Mouse (Mus musculus) limb, embryonic 13.5 days (tissue): ENCODE data around the gene Gm12185. TPM values are rescaled to one million over a fixed set of nuclear protein-coding genes. Genes with fewer than 3 reads are reported as not detected.
"Not testable (repeated sequence)": the region's sequence is repeated elsewhere in the genome, so short reads cannot be mapped to it uniquely, and the experiment has no call there.

ENCODE experiments used
- ATAC-seq: fragments of 200-750 bp; cut with Nextera tagmentation; 2 replicates; pipeline ENCODE4 v1.8.0; 2017; ENCODE audit warnings: low read depth, moderate number of reproducible peaks, moderate TSS enrichment; ENCODE audit not compliant: low FRiP score
- H3K27ac ChIP-seq: fragments of 300-500 bp; sonication (generic); 2 replicates; pipeline ENCODE4 v1.5.1; 2015; ENCODE audit warnings: inconsistent platforms, mild to moderate bottlenecking, moderate library complexity
- H3K27me3 ChIP-seq: fragments of 300-500 bp; sonication (generic); 2 replicates; pipeline ENCODE4 v1.6.1; 2015; ENCODE audit warnings: mild to moderate bottlenecking, inconsistent platforms
- H3K36me3 ChIP-seq: fragments of 300-500 bp; sonication (generic); 2 replicates; pipeline ENCODE4 v1.6.1; 2015; ENCODE audit warnings: inconsistent platforms, mild to moderate bottlenecking, moderate library complexity
- H3K4me1 ChIP-seq: fragments of 300-500 bp; sonication (generic); 2 replicates; pipeline ENCODE4 v1.6.1; 2015; ENCODE audit warnings: inconsistent platforms
- H3K4me2 ChIP-seq: fragments of 300-500 bp; sonication (generic); replicated peaks from 2 replicates; pipeline ENCODE4 v1.6.1; 2015; ENCODE audit warnings: inconsistent platforms, mild to moderate bottlenecking, moderate library complexity
- H3K4me3 ChIP-seq: fragments of 300-500 bp; sonication (generic); 2 replicates; pipeline ENCODE4 v1.5.1; 2015; ENCODE audit warnings: moderate library complexity, mild to moderate bottlenecking, inconsistent platforms
- H3K9ac ChIP-seq: fragments of 300-500 bp; sonication (generic); 2 replicates; pipeline ENCODE4 v1.6.1; 2015; ENCODE audit warnings: mild to moderate bottlenecking, inconsistent platforms
- H3K9me3 ChIP-seq: fragments of 300-500 bp; sonication (generic); 2 replicates; pipeline ENCODE4 v1.6.1; 2016; ENCODE audit warnings: inconsistent platforms
- WGBS: fragments of 180-500 bp; shearing (Covaris S2); methylation state at CpG from one replicate; pipeline ENCODE4 v1.1.7; 2015; 5-methylcytosine and 5-hydroxymethylcytosine counted together
- polyA plus RNA-seq: library from polyadenylated mRNA; unstranded; fragments of >200 nt; fragmentation: Nextera tagmentation; extraction: Ambion mirVana; gene quantifications from 2 replicates; pipeline ENCODE4 v1.2.1, GENCODE M21; 2015

The Gm12185 gene
- polyA plus RNA-seq, 1 experiment from 2014 or later, result not detected

- Histone ChIP-seq H3K9ac (no peak within 1 kb of the TSS), H3K27me3 (no peaks in the 10 kb centered on the region), H3K36me3 (no peaks in the 10 kb centered on the region), H3K9me3 (no peaks in the 10 kb centered on the region), H3K27ac (no peak within 1 kb of the TSS), H3K4me2 (no peak within 1 kb of the TSS), H3K4me1 (no peaks in the 10 kb centered on the region), H3K4me3 (no peak within 1 kb of the TSS)
- ATAC-seq, result no peak
- 78% methylated on average over 2 of the region's 2 CpGs for WGBS
Measured at GRCm38 (mm10) chr11:48902021-48902420, 90.0 kb downstream of the Gm12185 start, which contains the start of gene Gm5431. Gm5431 (minus strand) TSS chr11:48902214.

- 95% methylated on average over 1 of the region's 1 CpGs for whole genome bisulfite sequencing
Measured at GRCm38 (mm10) chr11:48901567-48901930, 90.5 kb downstream of the Gm12185 start.

GRCm38 (mm10) chr11:48900654-48901566 lies 91.1 kb downstream of the Gm12185 start:
- not testable (repeated sequence) for H3K9me3 ChIP-seq, H3K4me1 ChIP-seq, H3K27me3 ChIP-seq, H3K9ac ChIP-seq, ATAC-seq, H3K27ac ChIP-seq, H3K36me3 ChIP-seq, H3K4me3 ChIP-seq, H3K4me2 ChIP-seq
- WGBS, result 82% methylated on average over 6 of the region's 6 CpGs

More at GRCm38 (mm10) chr11:48901567-48901930, 90.5 kb downstream of the Gm12185 start:
- H3K4me2 ChIP-seq, H3K27me3 ChIP-seq, H3K27ac ChIP-seq, H3K4me1 ChIP-seq, H3K36me3 ChIP-seq, H3K9ac ChIP-seq, H3K9me3 ChIP-seq, ATAC-seq, H3K4me3 ChIP-seq: not testable (repeated sequence)

- Histone ChIP-seq H3K4me2 (no peak overlapping the region), H3K36me3 (no peaks in the 10 kb centered on the region), H3K4me3 (no peak overlapping the region), H3K9me3 (no peaks in the 10 kb centered on the region), H3K9ac (no peak overlapping the region), H3K4me1 (no peaks in the 10 kb centered on the region), H3K27me3 (no peaks in the 10 kb centered on the region), H3K27ac (no peak overlapping the region)
- ATAC-seq, result no peak
- 78% methylated on average over 2 of the region's 2 CpGs for WGBS
Measured at GRCm38 (mm10) chr11:48898812-48899431, 93.1 kb downstream of the Gm12185 start.

GRCm38 (mm10) chr11:48876680-48877079 lies 115.3 kb downstream of the Gm12185 start:
- 97% methylated on average over 1 of the region's 1 CpGs for WGBS

GRCm38 (mm10) chr11:48875343-48875837 lies 116.6 kb downstream of the Gm12185 start:
- not testable (repeated sequence) for H3K9ac ChIP-seq, H3K27me3 ChIP-seq, H3K4me3 ChIP-seq, H3K4me2 ChIP-seq, H3K9me3 ChIP-seq, ATAC-seq, H3K27ac ChIP-seq, H3K36me3 ChIP-seq
- peaks cover 12% of the 10 kb centered on the region for H3K4me1 ChIP-seq
- WGBS, result 71% methylated on average over 1 of the region's 1 CpGs

More at GRCm38 (mm10) chr11:48876680-48877079, 115.3 kb downstream of the Gm12185 start:
- Histone ChIP-seq H3K27me3 (peaks cover 5% of the 10 kb centered on the region), H3K9ac (no peak overlapping the region), H3K27ac (no peak overlapping the region), H3K36me3 (no peaks in the 10 kb centered on the region), H3K4me2 (no peak overlapping the region), H3K4me3 (no peak overlapping the region), H3K4me1 (peaks cover 8% of the 10 kb centered on the region; the same call in 1 of the 2 replicates), H3K9me3 (no peaks in the 10 kb centered on the region)
- no peak for ATAC-seq

- H3K27me3 ChIP-seq, result peaks cover 5% of the 10 kb centered on the region
- H3K36me3 ChIP-seq, result no peaks in the 10 kb centered on the region
- H3K4me3 ChIP-seq, result no peak overlapping the region
- WGBS, result 1% methylated on average over 4 of the region's 4 CpGs
- no peak overlapping the region for H3K27ac ChIP-seq
- H3K9me3 ChIP-seq, result no peaks in the 10 kb centered on the region
- no peak overlapping the region for H3K9ac ChIP-seq
- 0 out of 2 replicates have a peak, but pooled peaks have one; percentile 46 for ATAC-seq
- peaks cover 17% of the 10 kb centered on the region for H3K4me1 ChIP-seq
- no peak overlapping the region for H3K4me2 ChIP-seq
Measured at GRCm38 (mm10) chr11:48874465-48874864, 117.6 kb downstream of the Gm12185 start.

- WGBS, result 70% methylated on average over 10 of the region's 10 CpGs
- ATAC-seq, result no peak
Measured at GRCm38 (mm10) chr11:48873591-48874290, 118.3 kb downstream of the Gm12185 start.

GRCm38 (mm10) chr11:48872695-48873300 lies 119.2 kb downstream of the Gm12185 start:
- Histone ChIP-seq H3K4me2 (peak overlapping the region; percentile 80; the same call in 1 of the 2 replicates), H3K36me3 (no peaks in the 10 kb centered on the region), H3K9ac (no peak overlapping the region; the same call in 1 of the 2 replicates), H3K9me3 (no peaks in the 10 kb centered on the region), H3K27ac (0 out of 2 replicates have a peak overlapping the region, but pooled peaks have one; percentile 15), H3K4me3 (no peak overlapping the region), H3K4me1 (peaks cover 22% of the 10 kb centered on the region), H3K27me3 (peaks cover 5% of the 10 kb centered on the region)
- 82% methylated on average over 7 of the region's 7 CpGs for WGBS
- no peak for ATAC-seq

More at GRCm38 (mm10) chr11:48873591-48874290, 118.3 kb downstream of the Gm12185 start:
- no peak overlapping the region for H3K4me2 ChIP-seq
- no peak overlapping the region for H3K4me3 ChIP-seq
- no peaks in the 10 kb centered on the region for H3K36me3 ChIP-seq
- no peak overlapping the region for H3K27ac ChIP-seq
- H3K4me1 ChIP-seq, result peaks cover 22% of the 10 kb centered on the region
- H3K9me3 ChIP-seq, result no peaks in the 10 kb centered on the region
- peaks cover 5% of the 10 kb centered on the region for H3K27me3 ChIP-seq
- H3K9ac ChIP-seq, result no peak overlapping the region

GRCm38 (mm10) chr11:48871817-48872541 lies 120.0 kb downstream of the Gm12185 start:
- Histone ChIP-seq H3K36me3 (no peaks in the 10 kb centered on the region), H3K9me3 (no peaks in the 10 kb centered on the region), H3K9ac (peak overlapping the region; percentile 65), H3K27ac (peak overlapping the region; percentile 15; the same call in 1 of the 2 replicates), H3K27me3 (peaks cover 5% of the 10 kb centered on the region), H3K4me2 (peak overlapping the region; percentile 80), H3K4me1 (peaks cover 22% of the 10 kb centered on the region), H3K4me3 (peak overlapping the region; percentile 53)
- WGBS, result 9% methylated on average over 17 of the region's 17 CpGs
- 0 out of 2 replicates have a peak, but pooled peaks have one; percentile 42 for ATAC-seq
